Mouse (Mus musculus) bone marrow, adult 2 months (tissue): ENCODE data around the gene Hk1. TPM values are rescaled to one million over a fixed set of nuclear protein-coding genes. Genes with fewer than 3 reads are reported as not detected.
A peak's percentile ranks its signal among the peaks of the same experiment; 100 is the strongest.

Source experiments
- H3K27ac ChIP-seq: fragments of 200-500 bp; 2 replicates; pipeline ENCODE4 v1.5.1; 2012; ENCODE audit warnings: low read depth, mild to moderate bottlenecking, control low read depth, inconsistent platforms, low read length; ENCODE audit not compliant: control insufficient read depth, poor library complexity, insufficient read depth
- H3K4me1 ChIP-seq: fragments of 200-500 bp; 2 replicates; pipeline ENCODE4 v1.6.1; 2011; ENCODE audit warnings: low read length; ENCODE audit not compliant: control insufficient read depth, insufficient read depth
- H3K4me3 ChIP-seq: fragments of 200-500 bp; replicated peaks from 2 replicates; pipeline ENCODE3; 2011; ENCODE audit warnings: mild to moderate bottlenecking, low read depth, low read length, control low read depth; ENCODE audit not compliant: control insufficient read depth
- CTCF ChIP-seq: fragments of 200-500 bp; IDR thresholded peaks from 2 replicates; pipeline ENCODE4 v1.5.1; 2011; ENCODE audit warnings: low read length, control low read depth; ENCODE audit not compliant: control insufficient read depth, insufficient read depth
- POLR2A ChIP-seq: fragments of 200-500 bp; IDR thresholded peaks from 2 replicates; pipeline ENCODE4 v1.6.1; 2011; ENCODE audit warnings: low read depth, mild to moderate bottlenecking, control low read depth, low read length, borderline replicate concordance; ENCODE audit not compliant: control insufficient read depth
- WGBS: fragments of 180-500 bp; shearing (Covaris S2); methylation state at CpG from one replicate; pipeline ENCODE4 v1.1.7; 2018; 5-methylcytosine and 5-hydroxymethylcytosine counted together
- polyA plus RNA-seq: library from polyadenylated mRNA; stranded (reverse); fragments of >200 nt; gene quantifications from 2 replicates; pipeline ENCODE4 v1.2.4, GENCODE M21; 2011; ENCODE audit warnings: low replicate concordance; ENCODE audit not compliant: missing spikeins, insufficient read depth, insufficient read length

Hk1 gene
- polyA plus RNA-seq, 1 experiment, result 93.6 TPM

DNA sequence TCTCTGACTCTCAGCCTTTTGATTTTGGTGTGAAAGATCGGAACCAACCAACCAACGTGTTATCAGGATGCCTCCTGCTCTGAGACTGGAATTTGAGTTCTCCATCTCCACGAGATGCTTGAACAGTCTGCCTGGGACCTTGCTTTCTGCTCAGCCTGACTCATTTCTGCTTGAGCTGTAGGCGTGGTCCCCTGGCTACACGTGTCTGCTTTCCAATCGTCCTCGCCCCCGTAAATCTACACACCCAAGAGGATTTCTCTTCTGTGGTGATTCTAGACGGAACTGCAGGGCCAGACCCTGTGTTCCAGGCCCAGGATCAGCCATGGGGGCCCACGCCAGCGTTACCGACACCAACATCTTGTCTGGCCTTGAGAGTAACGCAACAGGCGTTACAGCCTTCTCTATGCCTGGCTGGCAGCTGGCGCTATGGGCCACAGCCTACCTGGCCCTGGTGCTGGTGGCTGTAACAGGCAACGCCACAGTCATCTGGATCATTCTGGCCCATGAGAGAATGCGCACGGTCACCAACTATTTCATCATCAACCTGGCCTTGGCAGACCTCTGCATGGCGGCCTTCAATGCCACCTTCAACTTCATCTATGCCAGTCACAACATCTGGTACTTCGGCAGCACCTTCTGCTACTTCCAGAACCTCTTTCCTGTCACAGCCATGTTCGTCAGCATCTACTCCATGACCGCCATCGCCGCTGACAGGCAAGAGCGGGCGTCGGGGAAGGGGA, 127.0 kb downstream of the Hk1 start:
- Histone ChIP-seq H3K27ac (no peak overlapping the region), H3K4me3 (no peak overlapping the region), H3K4me1 (no peaks in the 10 kb centered on the region)
- no peak for TF ChIP-seq CTCF
- TF ChIP-seq POLR2A, result no peak
- WGBS, result 82% methylated on average over 27 of the region's 27 CpGs

DNA sequence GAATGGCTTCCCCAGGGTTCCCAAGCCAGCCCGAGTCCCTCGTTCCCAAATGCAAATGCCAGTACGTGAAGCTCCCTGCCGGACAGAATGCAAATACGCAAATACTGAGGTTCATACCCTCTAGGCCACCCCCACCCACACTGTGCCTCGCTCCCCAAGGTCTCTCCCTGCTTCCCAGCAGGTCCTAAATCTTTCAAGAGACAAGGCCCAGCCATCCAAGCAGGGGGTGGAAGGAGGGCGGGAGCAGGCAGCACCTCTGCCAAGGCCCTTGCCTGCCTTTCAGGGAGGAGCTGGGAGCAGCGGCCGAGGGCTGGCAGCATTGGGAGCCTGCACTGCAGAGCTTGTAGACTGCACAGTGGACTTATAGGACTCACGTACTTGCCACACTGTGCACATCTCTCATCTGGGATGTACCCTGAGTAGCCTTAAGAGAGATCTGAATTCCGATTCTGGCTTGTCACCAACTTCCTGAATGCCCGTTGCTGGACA, 127.7 kb downstream of the Hk1 start, which contains the start of gene Tacr2:
Gene Tacr2, plus strand, starts transcription at position 439 of the 489 bp plus-strand sequence.
- no peak within 1 kb of the TSS for H3K27ac ChIP-seq
- 84% methylated on average over 12 of the region's 12 CpGs for WGBS
- TF ChIP-seq CTCF, result no peak
- no peak for TF ChIP-seq POLR2A
- no peak within 1 kb of the TSS for H3K4me3 ChIP-seq
- H3K4me1 ChIP-seq, result no peaks in the 10 kb centered on the region

DNA sequence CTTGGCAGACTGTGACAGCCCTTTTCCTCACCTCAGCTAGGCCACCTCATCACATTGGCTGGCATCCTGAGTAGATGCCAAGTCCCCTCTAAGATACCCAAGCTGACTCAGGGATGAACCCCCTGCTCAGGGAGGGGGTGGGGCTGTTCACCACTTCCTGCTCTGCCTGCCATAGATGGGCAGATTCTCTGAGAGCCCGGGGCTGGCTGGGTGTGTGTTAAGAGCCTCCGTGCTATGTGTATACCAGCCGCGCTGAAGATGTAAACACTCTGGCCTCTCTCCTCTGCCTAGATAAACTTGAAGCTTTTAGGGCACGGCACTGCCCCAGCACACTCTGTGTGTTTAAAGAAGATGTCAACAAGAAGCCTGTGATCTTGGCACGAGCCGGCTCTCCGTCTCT, 131.9 kb downstream of the Hk1 start:
- Histone ChIP-seq H3K4me1 (no peaks in the 10 kb centered on the region), H3K27ac (no peak overlapping the region), H3K4me3 (no peak overlapping the region)
- TF ChIP-seq CTCF, result no peak
- no peak for TF ChIP-seq POLR2A
- 18% methylated on average over 8 of the region's 8 CpGs for WGBS

DNA sequence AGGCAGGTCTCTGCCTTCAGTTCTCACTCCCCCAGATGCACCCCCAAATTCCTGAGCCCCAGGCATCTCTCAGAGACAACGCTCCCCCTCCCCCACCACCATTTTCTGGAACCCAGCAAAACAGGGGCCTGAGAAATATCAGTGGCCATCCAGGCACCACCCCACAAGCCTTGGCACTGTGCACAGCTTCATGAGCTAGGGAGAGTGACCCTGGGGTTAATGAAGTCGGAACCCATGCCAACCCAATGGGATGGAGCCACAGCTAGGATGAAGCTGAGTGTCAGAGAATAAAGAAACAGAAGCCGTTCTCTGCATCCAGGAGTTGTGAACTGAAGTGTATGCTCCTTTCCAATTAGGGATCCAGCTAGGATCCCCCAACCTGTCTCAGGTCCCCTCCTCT, 132.6 kb downstream of the Hk1 start:
- TF ChIP-seq POLR2A (no peak), CTCF (no peak)
- no peaks in the 10 kb centered on the region for H3K4me1 ChIP-seq
- 84% methylated on average over 3 of the region's 3 CpGs for WGBS
- no peak overlapping the region for H3K27ac ChIP-seq
- H3K4me3 ChIP-seq, result no peak overlapping the region

DNA sequence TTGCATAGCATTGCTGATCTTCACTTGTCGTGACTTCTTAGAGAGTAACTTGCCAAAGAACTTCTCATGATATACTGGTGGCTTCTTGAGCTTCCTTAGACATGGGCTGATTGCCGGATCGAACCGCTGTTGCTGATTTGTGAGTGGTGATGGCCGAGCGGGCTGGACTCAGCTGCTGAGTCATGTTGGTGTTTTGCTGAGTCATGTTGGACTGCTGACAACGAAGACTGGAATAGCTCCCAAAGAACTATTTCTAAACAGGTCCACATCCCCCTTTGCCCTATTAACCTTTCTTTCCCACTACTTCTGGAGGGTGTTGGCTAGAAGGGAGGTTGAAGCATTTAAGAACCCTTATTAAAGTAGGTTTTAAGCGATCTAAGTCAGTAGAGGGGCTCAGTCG, 135.6 kb downstream of the Hk1 start:
- H3K4me3 ChIP-seq, result no peak overlapping the region
- TF ChIP-seq CTCF (no peak), POLR2A (no peak)
- 76% methylated on average over 9 of the region's 9 CpGs for WGBS
- H3K27ac ChIP-seq, result no peak overlapping the region
- H3K4me1 ChIP-seq, result no peaks in the 10 kb centered on the region; the same call in 1 of the 2 replicates

DNA sequence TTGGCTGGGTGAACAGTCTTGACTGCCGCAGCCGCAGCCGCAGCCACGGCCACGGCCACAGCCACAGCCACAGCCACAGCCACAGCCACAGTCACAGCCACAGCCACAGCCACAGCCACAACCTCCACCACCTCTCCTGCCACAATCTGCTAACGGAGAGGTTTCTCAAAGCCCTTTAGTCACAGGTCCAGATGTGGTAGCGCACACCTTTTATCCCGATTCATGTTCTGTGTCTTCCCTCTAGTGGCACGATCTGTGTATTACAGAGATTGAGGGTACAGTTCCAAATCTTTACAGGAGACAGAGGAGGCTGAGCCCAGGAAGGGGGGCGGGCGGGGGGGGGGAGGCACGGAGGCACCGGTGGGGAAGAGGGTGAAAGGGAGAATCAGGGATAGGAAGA, 136.8 kb downstream of the Hk1 start:
- TF ChIP-seq POLR2A, result no peak
- TF ChIP-seq CTCF, result 0 out of 2 replicates have a peak, but pooled peaks have one; percentile 27
- Histone ChIP-seq H3K4me1 (no peaks in the 10 kb centered on the region; the same call in 1 of the 2 replicates), H3K27ac (no peak overlapping the region), H3K4me3 (no peak overlapping the region)
- WGBS, result 45% methylated on average over 13 of the region's 13 CpGs

DNA sequence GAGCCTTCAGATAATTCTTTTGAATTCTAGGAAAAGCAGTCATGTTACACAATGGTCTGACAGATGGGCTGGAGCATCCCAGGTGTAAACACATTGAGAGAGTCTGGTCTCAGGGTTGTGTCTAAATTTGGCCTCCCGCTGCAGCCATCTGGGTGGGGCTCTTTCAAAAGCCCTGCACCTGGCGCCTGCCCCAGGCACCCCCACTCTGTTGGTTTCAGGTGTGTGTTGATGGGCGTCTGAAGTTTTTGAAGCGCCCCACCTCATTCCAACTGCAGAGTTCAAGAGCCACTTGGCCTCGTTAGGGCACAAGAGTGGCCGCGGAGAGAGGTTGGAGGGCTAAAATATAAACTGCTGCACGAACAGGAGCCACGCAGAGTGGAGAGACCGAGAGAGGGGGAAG, 137.3 kb downstream of the Hk1 start:
- WGBS, result 80% methylated on average over 10 of the region's 10 CpGs
- TF ChIP-seq CTCF (no peak), POLR2A (no peak)

DNA sequence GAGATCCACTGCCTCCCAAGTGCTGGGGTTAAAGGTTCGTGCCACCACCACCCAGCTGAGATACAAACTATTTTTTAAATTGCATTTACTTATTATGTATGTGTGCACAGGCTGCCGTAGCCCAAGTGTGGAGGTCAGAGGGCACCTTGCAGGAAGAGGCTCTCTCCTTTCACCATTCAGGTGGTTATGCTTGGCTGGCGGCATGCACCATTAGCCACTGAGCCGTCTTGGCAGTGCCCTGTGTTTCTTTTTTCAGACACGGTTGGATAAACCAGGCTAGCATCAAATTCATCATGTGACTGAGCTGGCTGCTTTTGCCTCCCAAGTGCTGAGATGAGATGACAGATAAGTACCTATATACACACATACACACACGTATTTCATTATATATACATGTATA, 140.4 kb downstream of the Hk1 start:
- WGBS, result 67% methylated on average over 6 of the region's 6 CpGs
- Histone ChIP-seq H3K4me3 (no peak overlapping the region), H3K27ac (no peak overlapping the region), H3K4me1 (no peaks in the 10 kb centered on the region; the same call in 1 of the 2 replicates)
- TF ChIP-seq POLR2A, result no peak
- no peak for TF ChIP-seq CTCF

More for the DNA sequence above, 137.3 kb downstream of the Hk1 start:
- H3K27ac ChIP-seq, result no peak overlapping the region
- no peaks in the 10 kb centered on the region; the same call in 1 of the 2 replicates for H3K4me1 ChIP-seq
- H3K4me3 ChIP-seq, result no peak overlapping the region

DNA sequence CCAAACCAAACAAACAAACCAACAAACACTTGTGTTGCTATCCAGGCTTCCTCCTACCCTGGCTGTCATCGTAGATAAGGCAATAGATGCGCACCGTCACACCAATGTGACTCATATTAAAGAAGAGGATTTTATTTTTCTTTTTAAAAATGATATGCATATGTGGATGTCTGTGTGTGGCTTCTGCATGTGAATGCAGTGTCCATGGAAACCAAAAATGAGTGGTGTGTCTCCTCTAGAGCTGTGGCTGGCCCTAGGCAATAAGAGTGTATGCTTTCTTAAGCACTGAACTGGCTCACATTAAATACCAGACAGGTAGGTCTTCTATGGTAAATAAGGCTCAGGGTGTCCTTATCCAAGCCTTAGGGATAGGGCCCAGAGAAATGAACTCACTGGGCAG, 141.0 kb downstream of the Hk1 start:
- no peaks in the 10 kb centered on the region; the same call in 1 of the 2 replicates for H3K4me1 ChIP-seq

More for the DNA sequence above, 141.0 kb downstream of the Hk1 start:
- Histone ChIP-seq H3K27ac (no peak overlapping the region), H3K4me3 (no peak overlapping the region)
- TF ChIP-seq CTCF, result no peak
- no peak for TF ChIP-seq POLR2A
- WGBS, result 75% methylated on average over 3 of the region's 3 CpGs
